Mouse (Mus musculus): Measurements from ENCODE around the gene Ippk.

The Ippk gene

GRCm38 (mm10) chr13:49433268-49434029 lies 12.4 kb downstream of the Ippk start:
- no peak for DNase-seq

DNA sequence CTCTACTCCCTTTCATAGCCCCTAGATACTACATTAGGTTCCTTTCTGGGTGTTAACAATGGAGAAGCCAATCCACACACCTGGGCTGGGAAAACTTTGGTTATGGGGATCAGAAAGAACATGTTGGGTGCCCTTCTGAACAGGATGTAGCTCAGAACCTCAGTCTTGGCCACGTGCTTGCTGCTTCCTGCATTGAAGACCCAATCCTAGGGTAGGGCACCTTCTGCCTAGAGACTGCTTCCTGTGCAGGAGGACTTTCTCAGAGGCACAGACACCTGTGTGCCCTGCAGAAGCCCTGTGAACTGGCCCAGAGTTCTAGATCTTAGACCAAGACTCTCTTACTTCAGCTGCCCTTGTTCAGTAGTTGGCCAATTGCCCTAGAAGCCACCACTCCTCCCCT lies 14.7 kb downstream of the Ippk start:
- DNase-seq: no peak

- no peak for DNase-seq
These were observed 15.1 kb downstream of the Ippk start for GRCm38 (mm10) chr13:49436170-49436569.

DNA sequence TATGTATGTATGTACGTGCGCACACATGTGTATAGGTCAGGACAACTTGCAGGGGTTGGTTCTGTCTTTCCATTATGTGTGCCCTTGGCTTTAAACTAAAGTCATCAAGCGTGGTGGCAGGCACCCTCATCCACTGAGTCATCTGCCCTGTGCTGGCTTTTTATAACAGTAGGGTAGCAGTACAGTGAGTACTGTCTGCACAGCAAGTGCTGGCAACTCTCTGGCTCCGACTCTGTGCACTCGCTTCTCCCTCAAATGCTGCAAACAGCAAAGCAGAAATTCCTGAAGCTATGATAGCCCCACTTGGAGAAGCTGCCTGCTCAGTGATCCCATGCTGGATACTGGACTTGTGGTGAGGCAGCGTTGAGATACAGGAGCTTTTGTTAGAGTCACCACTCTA lies 23.4 kb downstream of the Ippk start:
- DNase-seq: no peak

GRCm38 (mm10) chr13:49449318-49449749 lies 28.3 kb downstream of the Ippk start:
- peak; percentile 88 for DNase-seq

GRCm38 (mm10) chr13:49460276-49460675 lies 39.2 kb downstream of the Ippk start:
- no peak for DNase-seq

DNA sequence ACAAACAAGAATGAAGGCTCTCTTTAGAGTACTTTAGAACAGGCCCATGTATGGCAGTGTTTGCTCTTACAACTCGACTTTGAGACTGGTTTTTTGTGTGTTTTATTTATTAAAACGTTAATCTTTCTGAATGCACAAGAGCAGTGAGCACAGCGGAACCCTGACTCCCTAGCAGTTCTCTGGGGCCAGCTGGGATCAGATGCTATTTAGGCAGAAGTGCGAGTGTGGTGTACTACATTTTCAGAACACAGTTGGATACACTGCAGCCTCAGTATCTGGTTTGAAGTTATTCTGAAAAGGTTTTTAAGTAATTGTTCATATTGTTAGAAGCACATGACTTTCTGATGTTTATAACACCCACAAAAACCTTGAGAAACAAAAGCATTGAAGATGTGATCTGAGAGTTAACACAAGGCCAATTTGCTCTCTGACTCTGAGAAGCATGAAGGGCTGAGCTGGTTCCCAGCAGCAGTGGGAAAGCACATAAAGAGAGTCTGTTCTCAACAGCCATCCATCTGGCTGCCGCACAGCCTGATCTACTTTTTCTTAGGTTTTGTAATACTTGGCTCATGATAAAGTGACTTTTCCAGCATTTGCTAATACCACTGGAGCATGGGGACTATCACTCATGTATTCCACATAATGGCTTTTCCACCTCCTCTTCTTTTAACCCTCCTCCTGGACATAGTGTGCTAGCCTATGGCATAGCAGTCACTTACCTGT lies 39.8 kb downstream of the Ippk start:
- DNase-seq: no peak

DNA sequence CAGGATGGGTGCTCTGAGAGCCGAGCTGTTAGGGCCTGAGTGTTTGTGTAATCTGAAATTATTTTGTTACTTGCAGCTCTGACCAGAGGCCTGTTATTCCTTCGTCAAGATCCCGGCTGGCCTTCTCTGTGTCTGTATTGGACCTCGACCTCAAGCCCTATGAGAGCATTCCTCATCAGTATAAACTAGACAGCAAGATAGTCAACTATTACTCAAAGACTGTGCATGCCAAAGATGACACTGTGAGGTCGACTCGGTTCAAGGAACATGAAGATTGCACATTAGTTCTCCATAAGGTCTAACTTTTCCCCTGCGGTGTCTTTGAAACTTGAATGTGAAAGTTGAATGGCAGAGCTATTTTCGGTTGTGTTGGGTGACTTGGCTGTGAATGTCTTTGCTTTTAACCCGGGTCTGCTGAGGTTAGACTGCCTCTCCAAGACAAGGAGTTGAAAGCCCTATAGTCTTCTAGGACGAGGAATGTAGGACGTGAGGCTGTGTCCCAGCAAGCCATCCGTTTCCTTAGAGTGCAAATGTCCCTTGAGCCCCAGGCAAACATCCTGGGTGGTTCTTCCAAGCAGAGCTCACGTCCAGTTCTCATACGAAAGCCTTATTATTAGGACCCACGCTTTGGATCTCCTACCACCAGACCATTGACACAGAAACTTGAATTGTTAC lies 40.5 kb downstream of the Ippk start:
- no peak for DNase-seq

- no peak for DNase-seq
These were observed 41.9 kb downstream of the Ippk start for GRCm38 (mm10) chr13:49462921-49463320.

DNA sequence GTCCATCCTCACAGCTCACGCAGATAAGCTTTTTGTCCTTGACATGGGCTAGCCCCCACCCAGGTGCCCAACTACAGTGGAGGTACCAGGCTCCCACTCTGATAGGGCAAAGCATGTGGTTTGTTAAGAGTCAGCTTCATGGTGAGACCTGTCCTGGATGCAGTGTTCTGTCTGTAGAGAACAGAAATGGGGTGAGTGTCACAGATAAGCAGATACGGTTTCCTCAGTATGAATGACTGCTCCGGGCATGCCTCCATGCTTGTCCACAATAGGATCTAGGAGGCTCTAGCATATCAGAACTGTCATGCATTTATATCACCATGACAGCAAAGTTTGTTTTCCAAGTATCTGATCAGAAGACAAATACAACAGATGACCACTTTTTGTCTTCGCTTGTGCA lies 44.8 kb downstream of the Ippk start:
- DNase-seq: no peak

GRCm38 (mm10) chr13:49466393-49467075 lies 45.5 kb downstream of the Ippk start:
- no peak for DNase-seq

DNA sequence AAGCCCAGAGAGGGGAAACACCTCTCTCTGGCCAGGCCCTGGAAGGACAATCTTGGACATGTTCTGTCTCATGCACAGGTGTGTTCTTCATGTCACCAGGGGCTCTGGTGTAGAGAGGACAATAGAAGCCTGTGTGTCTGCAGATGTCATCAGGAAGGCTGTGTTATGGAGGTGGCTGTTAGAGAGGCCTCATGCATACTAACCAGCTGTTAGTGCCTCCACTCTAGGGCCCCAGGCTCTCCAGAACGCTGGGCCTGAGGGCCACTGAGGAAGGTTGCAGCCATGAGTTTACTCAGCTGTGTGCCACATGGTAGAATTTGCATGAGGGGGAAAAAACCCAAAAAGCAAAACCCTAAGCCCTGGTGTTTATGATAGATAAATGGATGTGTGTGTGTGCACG lies 46.5 kb downstream of the Ippk start:
- DNase-seq: no peak

DNA sequence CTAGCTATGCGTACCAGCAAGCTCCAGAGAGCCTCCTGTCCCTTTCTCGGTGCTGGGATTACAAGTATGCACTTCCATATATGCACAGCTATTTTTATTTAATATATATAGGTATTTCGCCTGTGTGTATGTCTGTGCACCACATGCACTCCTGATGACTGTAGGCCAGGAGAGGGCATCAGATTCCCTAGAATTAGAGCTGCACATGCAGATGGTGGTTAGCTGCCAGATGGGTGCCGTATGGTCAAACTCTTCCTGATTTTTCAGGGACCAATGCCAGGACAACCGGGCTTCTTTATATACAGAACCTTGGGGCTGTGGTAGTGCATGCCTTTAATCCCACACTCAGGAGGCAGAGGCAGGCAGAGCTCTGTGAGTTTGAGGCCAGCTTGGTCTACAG lies 48.0 kb downstream of the Ippk start:
- no peak for DNase-seq

- DNase-seq: no peak
These were observed 49.3 kb downstream of the Ippk start for GRCm38 (mm10) chr13:49470319-49470718.

GRCm38 (mm10) chr13:49470806-49471205 lies 49.8 kb downstream of the Ippk start:
- no peak for DNase-seq

DNA sequence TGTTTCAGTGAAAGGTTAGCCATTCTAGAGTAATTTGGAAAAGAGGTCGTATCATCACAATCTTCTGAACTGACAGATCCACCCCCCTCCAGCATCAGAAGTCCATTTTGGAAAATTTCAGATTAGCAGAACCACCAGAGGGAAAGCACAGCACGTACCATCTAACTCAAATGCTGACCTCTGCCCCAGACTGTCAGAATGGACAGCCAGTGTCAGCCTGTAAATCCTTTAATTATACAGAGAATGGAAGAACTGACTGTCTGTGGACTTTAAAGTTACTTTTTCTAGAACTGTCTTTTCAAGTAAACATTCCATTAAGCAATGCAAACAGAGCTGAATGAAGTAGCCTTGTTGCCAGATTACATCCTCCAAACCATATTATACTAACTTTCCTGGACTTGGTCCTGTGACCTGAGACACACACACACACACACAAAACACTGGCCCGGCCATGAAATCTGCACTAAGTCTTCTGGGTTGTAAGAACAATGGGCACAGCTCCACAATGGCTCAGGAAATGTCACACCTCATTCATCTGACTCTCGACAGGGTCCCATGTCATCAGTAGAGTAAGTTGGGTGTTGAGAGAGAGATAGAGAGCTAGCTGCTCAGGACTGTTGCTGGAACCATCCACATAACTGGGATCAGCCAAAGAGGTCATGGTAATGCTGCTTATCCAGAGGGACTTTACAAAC lies 51.1 kb downstream of the Ippk start:
- no peak for DNase-seq

- no peak for DNase-seq
These were observed 51.6 kb downstream of the Ippk start for GRCm38 (mm10) chr13:49472676-49473005.

DNA sequence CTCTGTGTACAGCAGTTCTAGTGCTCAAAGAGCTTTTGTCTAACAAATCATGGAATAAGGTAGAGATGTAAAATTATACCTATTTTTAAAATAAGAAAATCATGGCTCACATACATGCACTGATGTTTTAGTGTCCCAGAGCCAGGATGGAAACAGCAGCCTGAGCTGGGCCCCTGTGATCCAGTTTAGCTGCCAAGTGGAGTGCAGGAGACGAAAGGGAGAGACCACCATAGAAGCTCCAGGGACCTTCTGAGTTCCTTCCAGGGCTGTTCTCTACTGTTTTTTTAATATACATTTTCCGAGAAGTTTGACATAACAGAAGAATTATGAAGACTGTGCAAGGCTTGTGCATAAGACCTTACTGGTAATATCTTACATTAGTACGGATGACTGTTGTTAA lies 56.8 kb downstream of the Ippk start:
- no peak for DNase-seq

GRCm38 (mm10) chr13:49478851-49479374 lies 57.9 kb downstream of the Ippk start:
- DNase-seq: no peak

DNA sequence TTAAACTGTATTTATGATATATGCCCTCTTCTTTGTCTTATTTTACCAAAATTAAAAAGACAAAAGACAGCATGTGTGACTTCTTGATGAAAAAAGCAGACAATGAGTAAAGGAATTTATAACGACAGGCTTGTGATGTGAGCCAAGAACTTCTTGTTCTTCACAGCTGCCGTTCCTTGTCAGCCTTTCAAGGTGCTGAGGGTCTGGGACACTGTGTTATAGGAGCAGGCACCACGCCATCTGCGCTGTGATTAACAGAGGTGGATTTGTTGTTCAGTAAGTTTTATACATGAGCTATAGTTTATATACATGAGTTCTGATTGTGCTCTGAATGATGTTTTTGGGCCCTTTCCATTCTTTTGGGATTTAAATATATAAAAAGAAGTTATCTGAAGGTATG lies 58.4 kb downstream of the Ippk start:
- DNase-seq: no peak

DNA sequence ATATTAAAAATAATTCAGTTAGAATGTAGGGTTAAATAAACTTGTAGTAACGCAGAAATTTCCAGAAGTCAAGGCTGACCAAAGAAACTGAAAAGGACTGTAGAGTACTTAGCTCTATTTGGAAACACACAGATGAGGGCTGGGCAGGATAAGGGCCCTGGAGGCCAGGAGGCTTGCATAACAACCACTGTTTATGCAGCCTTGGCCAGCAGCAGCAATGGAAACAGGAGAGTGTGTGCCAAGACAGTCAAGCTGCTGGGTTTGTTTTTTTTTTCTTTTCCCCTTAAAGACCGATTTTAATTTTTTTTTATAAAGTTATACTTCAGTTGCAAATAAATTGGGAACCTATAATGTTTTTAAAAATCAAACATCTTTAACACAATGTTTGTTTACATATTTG lies 59.0 kb downstream of the Ippk start:
- DNase-seq: no peak

DNA sequence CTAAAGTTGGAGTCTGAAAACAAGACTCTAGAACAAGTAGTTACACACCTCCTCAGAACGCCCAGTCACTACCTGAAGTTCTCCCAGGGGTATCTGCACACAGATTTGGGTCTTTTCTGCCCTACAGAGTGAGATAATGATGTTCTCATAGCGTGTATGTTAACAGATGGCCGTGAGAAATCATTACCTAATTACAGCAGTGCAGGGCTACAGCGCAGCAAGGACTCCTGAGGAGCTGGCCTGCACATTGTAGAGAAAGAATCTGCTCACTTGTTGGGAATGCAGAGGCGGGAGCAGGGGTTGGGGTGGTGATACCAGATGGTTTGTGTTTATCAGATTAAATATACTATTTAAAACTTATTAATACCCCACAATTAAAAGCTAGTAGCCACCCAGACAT lies 59.5 kb downstream of the Ippk start:
- no peak for DNase-seq

DNA sequence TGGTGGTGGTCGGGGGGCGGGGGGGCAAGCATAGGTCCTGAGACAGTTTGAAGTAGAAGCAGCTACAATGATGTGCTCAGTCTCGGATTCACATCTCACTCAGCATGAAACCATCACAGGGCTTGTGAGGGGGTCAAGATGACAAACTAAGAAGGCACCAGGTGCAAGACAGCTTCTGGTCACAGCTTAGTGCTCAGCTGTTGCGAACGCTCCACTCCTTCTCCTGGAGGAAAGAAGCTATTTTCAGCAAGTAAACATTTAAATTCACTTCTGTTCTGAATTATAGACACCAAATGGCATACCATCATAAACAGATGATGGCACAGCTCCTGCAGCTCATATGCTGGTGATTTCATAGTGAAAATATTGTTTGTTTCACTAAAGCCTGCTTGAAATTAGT lies 64.3 kb downstream of the Ippk start:
- DNase-seq: no peak
